Comparison of ENCODE assay signal across 16 mouse cellular contexts in genomic region chr12:35055114-35056095, GRCm38 (mm10). TPM values are rescaled to one million over a fixed set of nuclear protein-coding genes. Genes with fewer than 3 reads are reported as not detected.
DNase-seq lines count a peak whose midpoint lies in the region; ATAC-seq and TF ChIP-seq lines count a peak whose summit lies in the region.
"Had no signal": no experiment of that assay in that cellular context is flagged by ENCODE, and none has a peak within 500 bp of the region (broad histone marks: within the 10 kb centered on the region; RNA-seq: fewer than 3 reads in every experiment).

No protein-coding gene starts in this region.

- TF ChIP-seq CTCF in lung, adult 2 months (IDR thresholded peaks at IDR 0.05; ENCODE audit: insufficient read depth, low read length), result no peak

- DNase-seq in heart, postnatal 36 days, result no peak
- DNase-seq in lung, adult 2 months, result no peak
- peak; percentile 43 for DNase-seq in NIH3T3 (ENCODE audit: low read depth)
- no peak for DNase-seq in midbrain, embryonic 10.5 days (ENCODE audit: low spot score)
- DNase-seq: cerebellum, adult 11-12 months; kidney, adult 18-20 months; kidney, postnatal 25 days; right cerebral cortex, postnatal 4 days had no signal

- H3K4me3 ChIP-seq in heart, embryonic 13.5 days, result no peak overlapping the region
- H3K4me3 ChIP-seq in lung, embryonic 16.5 days (ENCODE audit: low read length), result no peak overlapping the region
- H3K4me3 ChIP-seq in lung, adult 2 months (replicated peaks; ENCODE audit: extremely low read depth, low read depth, low read length), result no peak overlapping the region
- no peak overlapping the region for H3K4me3 ChIP-seq in midbrain, embryonic 13.5 days (replicated peaks)
- no peak overlapping the region for H3K4me3 ChIP-seq in midbrain, embryonic 10.5 days
- H3K4me3 ChIP-seq: embryonic facial prominence, embryonic 13.5 days; forebrain, embryonic 10.5 days; hindbrain, embryonic 15.5 days; neural tube, embryonic 13.5 days had no signal

- no peak overlapping the region for H3K9ac ChIP-seq in heart, embryonic 13.5 days
- no peak overlapping the region for H3K9ac ChIP-seq in lung, embryonic 16.5 days (ENCODE audit: low read length)
- H3K9ac ChIP-seq in midbrain, embryonic 13.5 days (replicated peaks), result no peak overlapping the region
- H3K9ac ChIP-seq: embryonic facial prominence, embryonic 13.5 days; hindbrain, embryonic 15.5 days; liver, embryonic 14.5 days; neural tube, embryonic 13.5 days had no signal

- peak overlapping the region; percentile 48 for H3K27ac ChIP-seq in heart, embryonic 13.5 days (replicated peaks)
- peak overlapping the region; percentile 18 for H3K27ac ChIP-seq in lung, embryonic 16.5 days (ENCODE audit: low read length)
- no peak overlapping the region for H3K27ac ChIP-seq in midbrain, embryonic 13.5 days
- H3K27ac ChIP-seq in midbrain, embryonic 10.5 days (replicated peaks), result no peak overlapping the region
- H3K27ac ChIP-seq: embryonic facial prominence, embryonic 13.5 days; forebrain, embryonic 10.5 days; hindbrain, embryonic 15.5 days; liver, embryonic 14.5 days; neural tube, embryonic 13.5 days had no signal

- intact Hi-C loops in heart, postnatal 36 days (cut with DNase I), result no loop called here

- H3K36me3 ChIP-seq in heart, embryonic 13.5 days, result peaks cover 10% of the 10 kb centered on the region
- H3K36me3 ChIP-seq in lung, embryonic 16.5 days (ENCODE audit: control insufficient read depth, insufficient read depth, low read length), result no peaks in the 10 kb centered on the region
- 0 out of 2 replicates have a peak, but pooled peaks cover 6% of the 10 kb centered on the region for H3K36me3 ChIP-seq in midbrain, embryonic 13.5 days
- H3K36me3 ChIP-seq in midbrain, embryonic 10.5 days, result peaks cover 5% of the 10 kb centered on the region; the same call in 1 of the 2 replicates
- H3K36me3 ChIP-seq: hindbrain, embryonic 15.5 days had no signal

- TF ChIP-seq POLR2A in lung, adult 2 months (IDR thresholded peaks at IDR 0.05; ENCODE audit: borderline replicate concordance, extremely low read depth, low read depth, low read length), result no peak

- ATAC-seq in heart, embryonic 13.5 days (ENCODE audit: extremely low read depth, insufficient number of reproducible peaks, low FRiP score, low TSS enrichment), result no peak
- 0 out of 2 replicates have a peak, but pooled peaks have one; percentile 45 for ATAC-seq in lung, embryonic 16.5 days (ENCODE audit: low read depth)
- ATAC-seq in midbrain, embryonic 13.5 days, result no peak

- peak overlapping the region; percentile 23 for H3K4me2 ChIP-seq in heart, embryonic 13.5 days
- no peak overlapping the region for H3K4me2 ChIP-seq in lung, embryonic 16.5 days (ENCODE audit: low read depth, low read length)
- no peak overlapping the region for H3K4me2 ChIP-seq in midbrain, embryonic 13.5 days (replicated peaks)
- H3K4me2 ChIP-seq: embryonic facial prominence, embryonic 13.5 days; hindbrain, embryonic 15.5 days; neural tube, embryonic 13.5 days had no signal

- WGBS in heart, embryonic 13.5 days, result 54% methylated on average over 7 of the region's 7 CpGs
- 63% methylated on average over 7 of the region's 7 CpGs for WGBS in lung, embryonic 16.5 days
- WGBS in lung, adult 2 months, result 54% methylated on average over 7 of the region's 7 CpGs
- 94% methylated on average over 7 of the region's 7 CpGs for whole genome bisulfite sequencing in midbrain, embryonic 13.5 days
- 91% methylated on average over 7 of the region's 7 CpGs for WGBS in midbrain, embryonic 10.5 days

- 0 out of 2 replicates have a peak, but pooled peaks cover 3% of the 10 kb centered on the region for H3K9me3 ChIP-seq in heart, embryonic 13.5 days
- H3K9me3 ChIP-seq in lung, embryonic 16.5 days (ENCODE audit: control insufficient read depth, low read length), result no peaks in the 10 kb centered on the region
- peaks cover 10% of the 10 kb centered on the region; the same call in 1 of the 2 replicates for H3K9me3 ChIP-seq in midbrain, embryonic 13.5 days
- H3K9me3 ChIP-seq in midbrain, embryonic 10.5 days (replicated peaks), result no peaks in the 10 kb centered on the region; the same call in 1 of the 2 replicates
- H3K9me3 ChIP-seq: hindbrain, embryonic 15.5 days; neural tube, embryonic 13.5 days had no signal

- H3K27me3 ChIP-seq in heart, embryonic 13.5 days (replicated peaks), result no peaks in the 10 kb centered on the region
- no peaks in the 10 kb centered on the region for H3K27me3 ChIP-seq in lung, embryonic 16.5 days (ENCODE audit: control insufficient read depth, insufficient read depth, low read depth, low read length)
- no peaks in the 10 kb centered on the region for H3K27me3 ChIP-seq in midbrain, embryonic 13.5 days
- no peaks in the 10 kb centered on the region for H3K27me3 ChIP-seq in midbrain, embryonic 10.5 days (ENCODE audit: low read depth, poor library complexity, severe bottlenecking)
- H3K27me3 ChIP-seq: embryonic facial prominence, embryonic 13.5 days; hindbrain, embryonic 15.5 days; neural tube, embryonic 13.5 days had no signal

- peaks cover 35% of the 10 kb centered on the region for H3K4me1 ChIP-seq in heart, embryonic 13.5 days
- peaks cover 10% of the 10 kb centered on the region; the same call in 1 of the 2 replicates for H3K4me1 ChIP-seq in lung, embryonic 16.5 days (replicated peaks; ENCODE audit: control insufficient read depth, insufficient read depth, low read length)
- H3K4me1 ChIP-seq in lung, adult 2 months (ENCODE audit: control insufficient read depth, insufficient read depth, low read length), result peaks cover 11% of the 10 kb centered on the region
- peaks cover 10% of the 10 kb centered on the region for H3K4me1 ChIP-seq in midbrain, embryonic 13.5 days (replicated peaks)
- peaks cover 11% of the 10 kb centered on the region; the same call in 1 of the 2 replicates for H3K4me1 ChIP-seq in midbrain, embryonic 10.5 days

RNA-seq across cellular contexts. Expression of gene Snx13, which starts 8.4 kb away (rescaled TPM):
- 24.5 and 28.7 TPM in 2 replicates for polyA plus RNA-seq in heart, embryonic 13.5 days (2015; fragmentation: Nextera tagmentation; extraction: Ambion mirVana)
- 10 to 100 TPM; 65.7 to 67.8 TPM for total RNA-seq in heart, postnatal 36 days (2021)
- 28.2 and 29.0 TPM in 2 replicates for polyA plus RNA-seq in lung, embryonic 16.5 days (2015; fragmentation: Nextera tagmentation; extraction: Ambion mirVana)
- polyA plus RNA-seq in lung, adult 2 months (2012; rRNA removed), result 6.6 and 9.4 TPM in 2 replicates
- polyA plus RNA-seq in midbrain, embryonic 13.5 days (2015; fragmentation: Nextera tagmentation; extraction: Ambion mirVana), result 23.3 and 23.8 TPM in 2 replicates
- 15.3 and 15.6 TPM in 2 replicates for polyA plus RNA-seq in midbrain, embryonic 10.5 days (2016; fragmentation: Nextera tagmentation; extraction: Ambion mirVana)

Comparison
In these comparisons a context has a peak if more than half of its experiments do, and no peak if none do; other contexts are left out.
1. H3K27ac ChIP-seq: peak in heart, embryonic 13.5 days (single experiment) and lung, embryonic 16.5 days (single experiment); none in midbrain, embryonic 13.5 days (single experiment) and midbrain, embryonic 10.5 days (single experiment).